Mouse (Mus musculus): Measurements from ENCODE around the gene Slc9a6.

The Slc9a6 gene

GRCm38 (mm10) chrX:56665226-56665973 is 55.8 kb downstream of the Slc9a6 start:
- CTCF ChIA-PET, result no interaction called here

DNA sequence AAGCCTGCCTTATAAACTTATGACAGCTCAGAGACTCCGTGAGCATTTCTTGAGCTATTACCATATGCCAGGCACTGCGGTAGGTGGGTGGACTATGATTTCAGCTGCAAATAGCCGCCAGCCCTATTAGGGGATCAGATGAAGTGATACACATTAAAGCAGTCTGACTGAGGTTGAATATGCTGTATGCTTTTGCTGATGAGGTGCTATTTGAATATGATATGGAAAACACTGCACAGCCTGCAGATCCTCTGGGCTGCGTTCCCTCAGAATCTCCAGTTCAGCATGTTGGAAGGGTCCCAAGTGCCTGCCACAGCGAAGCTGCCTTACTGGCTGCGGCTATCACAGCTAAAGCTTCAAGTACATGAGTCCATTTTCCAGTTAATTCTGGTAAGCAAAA is 57.7 kb downstream of the Slc9a6 start:
- CTCF ChIA-PET, result no interaction called here

- CTCF ChIA-PET, result no interaction called here
These were observed 58.5 kb downstream of the Slc9a6 start for GRCm38 (mm10) chrX:56668051-56668450.

- CTCF ChIA-PET, result no interaction called here
These were observed 58.9 kb downstream of the Slc9a6 start for GRCm38 (mm10) chrX:56668501-56668900.

- CTCF ChIA-PET, result no interaction called here
These were observed 66.0 kb downstream of the Slc9a6 start for GRCm38 (mm10) chrX:56675556-56675955.

DNA sequence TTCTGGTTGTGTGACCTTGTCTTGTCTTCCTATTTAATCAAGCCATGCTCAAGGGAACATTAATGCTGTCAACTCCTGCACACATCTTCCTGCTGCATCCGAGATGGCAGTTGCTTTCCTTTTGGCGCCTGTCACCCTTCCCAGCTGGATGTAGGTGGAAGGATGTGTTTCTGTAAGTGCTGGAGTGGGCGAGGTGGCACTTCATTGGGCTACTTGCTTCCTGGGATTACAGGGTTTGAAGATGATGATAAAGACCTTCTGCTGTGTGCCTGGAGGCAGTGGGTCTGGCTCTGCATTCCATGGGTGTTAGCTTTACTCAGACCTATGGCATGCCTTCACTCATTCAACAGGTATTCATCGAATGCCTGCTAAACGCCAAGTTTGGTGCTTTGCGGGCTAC is 68.2 kb downstream of the Slc9a6 start:
- CTCF ChIA-PET, result no interaction called here

DNA sequence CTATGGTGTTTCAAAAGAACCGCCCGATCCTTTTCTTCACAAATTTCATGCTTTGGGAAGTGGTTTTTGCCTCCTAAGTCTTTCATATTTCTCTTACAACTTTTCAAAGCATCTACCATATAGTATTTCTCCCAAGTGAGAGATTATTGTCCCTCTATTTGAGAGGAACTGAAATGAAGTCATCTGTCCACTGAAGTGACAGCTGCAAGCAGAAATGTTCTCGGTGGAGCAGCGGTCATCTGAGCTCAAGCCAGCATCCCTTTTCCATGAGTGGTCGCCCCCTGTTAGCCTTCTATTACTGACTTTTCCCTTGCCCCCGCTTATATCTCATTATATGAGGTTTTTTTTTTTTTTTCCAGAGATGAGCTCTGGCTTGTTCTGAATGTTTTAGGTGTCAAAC is 69.5 kb downstream of the Slc9a6 start:
- CTCF ChIA-PET, result no interaction called here

DNA sequence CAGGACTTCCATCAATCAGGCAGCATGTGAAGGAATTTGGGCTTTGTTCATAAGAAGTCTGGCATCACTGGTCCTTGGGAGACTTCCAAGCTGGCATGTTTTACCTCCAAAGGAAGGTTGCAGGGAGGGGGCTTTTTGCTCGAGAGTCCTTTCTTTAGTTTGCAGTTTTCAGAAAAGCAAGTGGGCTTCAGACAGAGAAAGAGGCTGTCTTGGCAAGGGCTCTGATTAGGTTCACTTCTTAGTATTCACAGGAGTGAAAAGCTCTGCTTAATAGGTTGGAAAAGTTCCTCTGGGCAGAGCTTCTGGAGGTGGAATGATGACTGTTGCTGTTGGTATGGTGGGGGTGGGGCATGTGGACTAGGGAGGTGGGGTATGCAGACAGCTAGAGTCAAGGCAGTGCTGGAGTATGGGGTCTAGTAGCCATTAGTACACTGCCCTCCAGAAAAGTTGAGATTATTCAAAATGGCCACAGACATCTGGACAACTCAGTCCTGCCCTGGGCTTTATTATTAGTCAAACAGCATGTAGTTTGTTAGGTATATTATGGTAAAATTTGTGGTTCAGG is 72.7 kb downstream of the Slc9a6 start:
- CTCF ChIA-PET, result no interaction called here

- CTCF ChIA-PET, result no interaction called here
These were observed 74.0 kb downstream of the Slc9a6 start for GRCm38 (mm10) chrX:56683521-56683920.

DNA sequence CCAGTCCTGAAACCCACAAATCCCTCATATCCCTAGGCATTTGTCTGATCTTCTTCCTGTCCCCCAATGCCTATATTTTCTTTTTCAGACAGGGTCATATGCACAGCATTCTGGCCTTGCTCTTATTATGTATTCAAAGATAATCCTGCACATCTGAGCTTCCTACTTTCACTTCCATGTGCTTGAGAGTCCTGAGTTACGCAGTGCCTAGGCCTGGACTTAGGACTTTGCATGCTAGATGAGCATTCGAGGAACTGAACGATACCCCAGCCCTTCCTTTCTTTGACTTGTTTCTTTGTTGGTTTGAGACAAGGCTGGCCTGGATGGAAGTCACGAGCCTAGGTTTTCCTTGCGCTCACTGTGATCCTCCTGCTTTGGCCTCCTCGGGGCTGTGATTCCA is 83.0 kb downstream of the Slc9a6 start:
- CTCF ChIA-PET, result no interaction called here

- CTCF ChIA-PET, result no interaction called here
These were observed 85.0 kb downstream of the Slc9a6 start for GRCm38 (mm10) chrX:56694539-56694938.

GRCm38 (mm10) chrX:56697199-56697780 is 87.7 kb downstream of the Slc9a6 start:
- CTCF ChIA-PET, result no interaction called here

- CTCF ChIA-PET, result no interaction called here
These were observed 88.3 kb downstream of the Slc9a6 start for GRCm38 (mm10) chrX:56697886-56698285.

- CTCF ChIA-PET, result no interaction called here
These were observed 91.7 kb downstream of the Slc9a6 start for GRCm38 (mm10) chrX:56701261-56701660.

GRCm38 (mm10) chrX:56703965-56704562 is 94.5 kb downstream of the Slc9a6 start:
- CTCF ChIA-PET, result no interaction called here

DNA sequence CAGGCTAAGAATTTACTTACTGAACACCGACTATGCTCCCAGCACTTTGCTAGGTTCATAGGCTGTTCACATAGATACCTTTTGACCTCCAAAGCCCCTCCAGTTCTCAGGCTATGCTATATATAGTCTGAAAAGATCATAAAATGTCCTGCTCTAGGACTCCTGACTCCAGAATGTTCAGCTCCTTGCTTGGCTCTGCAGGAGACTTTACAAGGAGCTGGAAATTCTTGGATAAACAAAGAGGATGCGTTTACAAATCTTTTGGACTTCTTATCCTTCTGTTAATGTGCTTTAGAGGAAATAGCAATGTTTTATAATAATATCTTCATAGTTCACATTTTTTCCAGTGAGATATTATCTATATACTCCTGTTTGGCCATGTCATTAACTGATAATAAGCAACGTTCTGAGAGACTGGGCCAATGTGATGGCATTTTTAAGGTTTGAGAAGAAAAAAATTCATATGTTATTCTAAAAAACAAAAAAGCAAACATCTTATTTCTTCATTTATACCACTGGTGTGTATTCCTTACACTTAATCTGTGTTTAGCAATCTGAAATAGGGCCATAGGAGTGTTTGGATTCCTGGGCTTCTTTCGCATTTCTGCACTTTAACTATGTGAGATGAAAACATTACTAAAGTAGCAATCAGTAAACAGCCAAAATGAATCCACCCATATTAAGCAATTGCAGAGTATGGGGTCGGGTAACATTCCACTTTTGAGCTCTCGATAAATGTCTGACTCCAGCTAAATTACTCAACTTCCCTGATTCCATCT is 99.2 kb downstream of the Slc9a6 start:
- CTCF ChIA-PET, result no interaction called here

DNA sequence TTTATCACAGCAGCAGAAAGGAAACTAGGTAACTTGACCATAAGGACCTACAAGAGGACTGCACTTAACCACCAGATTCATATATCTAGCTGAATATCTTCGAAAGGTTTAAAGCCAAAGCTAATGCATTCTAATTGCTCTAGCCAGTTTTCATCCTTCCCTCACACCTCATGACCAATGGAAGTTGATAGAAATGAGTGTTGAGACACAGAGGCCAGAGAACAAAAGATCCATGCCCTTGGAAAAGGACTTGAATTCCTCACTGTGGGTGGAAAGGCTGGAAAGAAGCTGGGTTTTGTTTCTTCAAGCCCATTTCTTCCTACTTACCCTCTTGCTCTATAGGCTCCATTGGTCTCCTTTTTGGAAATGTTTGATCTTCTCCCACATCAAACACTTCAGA is 101.0 kb downstream of the Slc9a6 start:
- CTCF ChIA-PET, result no interaction called here

DNA sequence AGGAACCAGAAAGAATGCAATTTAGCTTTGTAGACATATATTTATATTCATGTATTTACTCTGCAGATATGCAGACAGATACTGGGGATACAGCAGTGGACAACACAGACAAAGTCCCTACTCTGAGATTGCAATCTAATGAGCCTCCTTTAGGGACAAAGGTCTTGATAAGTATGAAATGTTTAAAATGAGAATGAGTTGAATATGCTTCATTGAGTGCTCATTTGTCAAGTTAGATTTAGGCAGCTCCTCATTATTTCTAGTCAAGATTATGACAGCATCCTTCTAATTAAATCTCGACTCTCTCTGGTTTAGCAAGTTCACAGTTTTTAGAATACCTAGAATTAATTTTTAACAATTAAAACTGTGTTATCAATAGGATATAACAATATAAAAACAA is 103.1 kb downstream of the Slc9a6 start:
- CTCF ChIA-PET, result no interaction called here

Measured in spleen, embryonic (tissue).